In the genomic region with DNA sequence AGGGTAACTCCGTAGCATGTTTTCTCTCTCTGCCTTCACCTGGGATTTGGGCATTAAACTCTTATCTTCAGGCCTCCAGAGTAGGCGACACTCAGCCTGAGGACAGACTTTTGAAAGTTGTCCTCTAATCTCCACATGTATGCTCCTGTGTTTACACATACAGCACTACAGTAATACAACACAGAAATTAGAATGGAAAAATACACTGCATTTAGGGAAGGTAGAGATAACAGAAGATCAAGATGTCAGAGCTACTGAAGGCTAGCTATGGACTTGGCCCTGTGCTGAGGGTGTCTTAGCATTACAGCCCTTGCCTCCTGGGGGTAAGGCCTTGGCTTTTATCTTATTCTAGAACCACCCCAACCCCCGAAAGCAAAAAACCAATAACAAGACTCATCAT, we compare ENCODE assay signal across 25 mouse cellular contexts. TPM values are rescaled to one million over a fixed set of nuclear protein-coding genes. Genes with fewer than 3 reads are reported as not detected.
"Had no signal": no experiment of that assay in that cellular context is flagged by ENCODE, and none has a peak within 500 bp of the region (broad histone marks: within the 10 kb centered on the region; RNA-seq: fewer than 3 reads in every experiment).

No protein-coding gene starts in this region.

- H3K9me3 ChIP-seq: hindbrain, embryonic 10.5 days; hindbrain, embryonic 12.5 days; intestine, embryonic 15.5 days; limb, embryonic 10.5 days; limb, embryonic 12.5 days had no signal

- H3K36me3 ChIP-seq: intestine, embryonic 15.5 days; limb, embryonic 10.5 days; limb, embryonic 12.5 days had no signal

- DNase-seq: gastrocnemius, adult 2 months; gastrocnemius, postnatal 10 days; gastrocnemius, postnatal 25 days; heart, adult 2 months; heart, postnatal 10 days; heart, postnatal 4 days; kidney, adult 18-20 months; kidney, adult 8-10 months; kidney, postnatal 10 days; kidney, postnatal 25 days; kidney, postnatal 4 days had no signal

- ATAC-seq: hindbrain, embryonic 16.5 days; inflammation-experienced regulatory T-cells, adult 6 months; intestine, embryonic 15.5 days; intestine, postnatal 0 days had no signal

- H3K27me3 ChIP-seq: hindbrain, embryonic 12.5 days; intestine, embryonic 15.5 days; limb, embryonic 12.5 days had no signal

- H3K4me3 ChIP-seq: gastrocnemius, adult 2 months; heart, adult 2 months; hindbrain, embryonic 10.5 days; hindbrain, embryonic 12.5 days; intestine, embryonic 15.5 days; layer of hippocampus, adult 2 months; left cerebral cortex, adult 2 months; limb, embryonic 10.5 days; limb, embryonic 12.5 days had no signal

- H3K27ac ChIP-seq: gastrocnemius, adult 2 months; heart, adult 2 months; hindbrain, embryonic 10.5 days; hindbrain, embryonic 12.5 days; hindbrain, embryonic 14.5 days; intestine, embryonic 15.5 days; layer of hippocampus, adult 2 months; left cerebral cortex, adult 2 months; limb, embryonic 10.5 days; limb, embryonic 12.5 days; liver, embryonic 14.5 days had no signal

- H3K4me1 ChIP-seq: hindbrain, embryonic 10.5 days; hindbrain, embryonic 12.5 days; intestine, embryonic 15.5 days; limb, embryonic 10.5 days; limb, embryonic 12.5 days had no signal

- H3K9ac ChIP-seq: hindbrain, embryonic 12.5 days; hindbrain, embryonic 14.5 days; intestine, embryonic 15.5 days; limb, embryonic 12.5 days; liver, embryonic 14.5 days had no signal

- H3K4me2 ChIP-seq: heart, embryonic 11.5 days; hindbrain, embryonic 12.5 days; hindbrain, embryonic 14.5 days; intestine, embryonic 15.5 days; limb, embryonic 12.5 days had no signal

RNA-seq across cellular contexts. Expression of a gene that starts 49.6 kb away (rescaled TPM):
- total RNA-seq: gastrocnemius, adult 2 months; gastrocnemius, postnatal 25 days; granulocyte monocyte progenitor cell, adult 5-6 weeks had no signal
- polyA plus RNA-seq: inflammation-experienced regulatory T-cells, adult 6 months had no signal
